Mouse (Mus musculus): ENCODE measurements around the gene Sec61a2.

DNA sequence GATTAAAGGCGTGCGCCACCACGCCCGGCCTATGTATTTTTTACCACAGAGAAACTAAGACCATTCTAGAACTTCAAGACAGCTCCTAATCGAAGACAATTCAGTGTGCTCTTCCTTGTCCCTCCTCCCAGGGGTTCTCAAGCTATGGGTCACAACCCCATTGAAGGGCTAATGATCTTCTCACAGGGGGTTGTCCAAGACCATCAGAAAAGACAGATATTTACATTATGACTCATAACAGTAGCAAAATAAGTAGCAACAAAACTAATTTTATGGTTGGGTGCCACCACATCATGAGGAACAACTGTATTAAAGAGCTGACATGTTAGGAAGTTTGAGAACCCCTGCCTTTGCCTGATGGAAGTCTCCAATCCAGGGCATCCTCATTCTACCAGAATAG is 36.7 kb upstream of the Sec61a2 start:
- TF ChIP-seq POLR2A (IDR thresholded peaks at IDR 0.05; ENCODE audit: borderline replicate concordance, insufficient read depth, low read length): no peak
- TF ChIP-seq CTCF (IDR thresholded peaks at IDR 0.05; ENCODE audit: borderline replicate concordance, insufficient read depth, low read depth, low read length): no peak
